Mouse (Mus musculus): ENCODE results near the gene Arfgef3.

- TF ChIP-seq POLR2A (IDR thresholded peaks at IDR 0.05; ENCODE audit: insufficient read depth, low read depth, low read length) (no peak), CTCF (IDR thresholded peaks at IDR 0.05; ENCODE audit: insufficient read depth, low read depth, low read length) (no peak)
Measured at GRCm38 (mm10) chr10:18642854-18643253, 100.9 kb downstream of the Arfgef3 start.

Measured in olfactory bulb, adult 2 months (tissue).